Mouse (Mus musculus): Measurements from ENCODE around the gene Gcm1. TPM values are rescaled to one million over a fixed set of nuclear protein-coding genes. Genes with fewer than 3 reads are reported as not detected.

Gene Gcm1
- polyA plus RNA-seq, 2 experiments = not detected

- TF ChIP-seq CTCF (IDR thresholded peaks at IDR 0.05; ENCODE audit: low read depth) = no peak
- no peak for TF ChIP-seq EP300 (IDR thresholded peaks at IDR 0.05; ENCODE audit: low read depth)
- Histone ChIP-seq H3K36me3 (replicated peaks; ENCODE audit: control insufficient read depth, insufficient read depth, low read depth) (peaks cover 23% of the 10 kb centered on the region), H3K4me2 (ENCODE audit: low read depth) (peak overlapping the region; percentile 85), H3K27ac (peak overlapping the region; percentile 97), H3K27me3 (ENCODE audit: control insufficient read depth, insufficient read depth, low read length) (no peaks in the 10 kb centered on the region), H3K9me3 (ENCODE audit: control insufficient read depth, low read length) (no peaks in the 10 kb centered on the region), H3K4me1 (replicated peaks; ENCODE audit: control insufficient read depth in 2 of 2, insufficient read depth in 2 of 2, low read length in 1 of 2) (peaks cover 34 to 35% of the 10 kb centered on the region in 2 experiments), H3K9ac (replicated peaks) (peak overlapping the region; percentile 98), H3K4me3 (ENCODE audit: insufficient read depth in 1 of 2, low read depth in 2 of 2, low read length in 2 of 2) (peak overlapping the region; percentile 74 to 81)
- no peak for ATAC-seq (ENCODE audit: insufficient read depth)
- WGBS (ENCODE audit: insufficient replicate concordance) = 54% methylated on average over 4 of the region's 4 CpGs
- no peak for DNase-seq (ENCODE audit: low read depth in 3 of 3, low spot score in 3 of 3)
Observed at GRCm38 (mm10) chr9:78106821-78107220, 55.1 kb downstream of the Gcm1 start.

DNA sequence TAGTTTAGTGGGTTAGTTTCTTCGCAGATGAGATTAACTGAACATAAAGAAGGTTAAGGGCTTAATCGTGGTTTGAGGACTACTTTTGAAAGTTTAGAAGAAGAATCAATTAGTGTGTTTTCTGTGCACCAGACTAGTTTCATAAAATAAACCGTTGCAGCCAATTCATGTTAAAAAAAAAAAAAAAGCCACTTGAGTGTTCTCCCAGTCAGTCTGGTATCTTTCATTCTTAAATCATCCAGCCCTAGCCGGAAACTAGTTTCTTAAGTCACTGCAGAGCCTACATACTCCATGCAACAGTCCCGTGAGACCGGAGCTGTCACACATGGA, 55.8 kb downstream of the Gcm1 start:
- peaks cover 34 to 35% of the 10 kb centered on the region in 2 experiments for H3K4me1 ChIP-seq (replicated peaks; ENCODE audit: control insufficient read depth in 2 of 2, insufficient read depth in 2 of 2, low read length in 1 of 2)
- peak overlapping the region; percentile 98 for H3K9ac ChIP-seq (replicated peaks)
- ATAC-seq (ENCODE audit: insufficient read depth) (no peak; the same call in 1 of the 2 replicates), DNase-seq (ENCODE audit: low read depth in 3 of 3, low spot score in 3 of 3) (no peak)
- no peaks in the 10 kb centered on the region for H3K27me3 ChIP-seq (ENCODE audit: control insufficient read depth, insufficient read depth, low read length)
- no peaks in the 10 kb centered on the region for H3K9me3 ChIP-seq (ENCODE audit: control insufficient read depth, low read length)
- H3K27ac ChIP-seq = peak overlapping the region; percentile 97
- H3K4me3 ChIP-seq (ENCODE audit: insufficient read depth in 1 of 2, low read depth in 2 of 2, low read length in 2 of 2) = peak overlapping the region; percentile 74 to 81
- no peak for TF ChIP-seq CTCF (IDR thresholded peaks at IDR 0.05; ENCODE audit: low read depth)
- no peak for TF ChIP-seq EP300 (IDR thresholded peaks at IDR 0.05; ENCODE audit: low read depth)
- 11% methylated on average over 6 of the region's 6 CpGs for WGBS (ENCODE audit: insufficient replicate concordance)
- H3K36me3 ChIP-seq (replicated peaks; ENCODE audit: control insufficient read depth, insufficient read depth, low read depth) = peaks cover 20% of the 10 kb centered on the region
- H3K4me2 ChIP-seq (ENCODE audit: low read depth) = peak overlapping the region; percentile 85

DNA sequence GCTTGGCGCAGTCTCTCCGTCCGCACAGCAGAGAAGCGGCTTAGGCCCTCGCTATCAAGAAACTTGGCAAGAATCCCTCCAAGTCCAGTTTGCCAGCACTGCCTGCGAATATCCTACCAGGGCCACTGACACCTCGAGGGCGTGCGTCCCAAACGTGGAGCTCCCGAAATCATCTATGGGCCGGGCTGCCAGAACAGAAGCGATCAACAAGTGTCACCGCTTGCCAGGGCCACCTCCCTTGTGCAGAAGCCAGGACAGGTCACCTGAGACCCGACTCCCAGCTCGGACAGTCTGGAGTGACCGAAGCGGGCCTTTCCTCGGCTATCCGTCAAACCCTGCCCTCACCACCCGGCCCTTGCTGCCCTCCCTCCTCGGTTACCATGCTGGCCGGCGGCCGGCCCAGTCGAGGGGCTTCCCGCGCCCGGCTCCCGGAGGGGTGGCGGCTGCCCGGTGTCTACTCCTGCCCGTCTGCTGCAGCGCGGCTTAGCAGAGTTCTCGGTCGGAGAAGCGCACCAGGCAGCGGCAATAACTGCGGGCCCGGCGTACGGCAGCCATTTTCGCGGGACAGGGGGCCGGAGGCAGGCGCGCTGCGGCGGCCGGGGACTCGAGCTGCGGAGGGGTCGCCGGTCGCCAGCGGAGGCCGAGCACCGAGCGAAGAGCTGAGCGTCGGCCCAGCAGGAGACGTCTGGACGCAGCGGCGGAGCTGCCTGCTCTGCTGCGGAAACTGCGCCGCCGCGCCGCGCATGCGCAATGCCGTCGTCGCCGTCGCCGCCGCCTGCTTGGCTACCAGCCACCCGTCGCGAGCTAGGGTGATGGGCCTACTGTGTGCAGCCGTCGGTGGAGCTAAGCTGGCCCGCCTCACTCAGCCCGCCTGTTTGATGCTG, 56.4 kb downstream of the Gcm1 start:
- Histone ChIP-seq H3K36me3 (replicated peaks; ENCODE audit: control insufficient read depth, insufficient read depth, low read depth) (peaks cover 15% of the 10 kb centered on the region), H3K27me3 (ENCODE audit: control insufficient read depth, insufficient read depth, low read length) (no peaks in the 10 kb centered on the region), H3K9me3 (ENCODE audit: control insufficient read depth, low read length) (no peaks in the 10 kb centered on the region), H3K4me1 (replicated peaks; ENCODE audit: control insufficient read depth in 2 of 2, insufficient read depth in 2 of 2, low read length in 1 of 2) (peaks cover 35 to 38% of the 10 kb centered on the region in 2 experiments), H3K9ac (replicated peaks) (peak overlapping the region; percentile 98), H3K4me2 (ENCODE audit: low read depth) (peak overlapping the region; percentile 85), H3K4me3 (ENCODE audit: insufficient read depth in 1 of 2, low read depth in 2 of 2, low read length in 2 of 2) (peak overlapping the region; percentile 74 to 81), H3K27ac (peak overlapping the region; percentile 97)
- peak; percentile 81 for ATAC-seq (ENCODE audit: insufficient read depth)
- DNase-seq (ENCODE audit: low read depth in 3 of 3, low spot score in 3 of 3) = peak; percentile 73 to 76 (median 75)
- TF ChIP-seq CTCF (IDR thresholded peaks at IDR 0.05; ENCODE audit: low read depth) (no peak; the same call in 1 of the 2 replicates), EP300 (IDR thresholded peaks at IDR 0.05; ENCODE audit: low read depth) (no peak)
- under 1% methylated on average over 87 of the region's 88 CpGs for WGBS (ENCODE audit: insufficient replicate concordance)

DNA sequence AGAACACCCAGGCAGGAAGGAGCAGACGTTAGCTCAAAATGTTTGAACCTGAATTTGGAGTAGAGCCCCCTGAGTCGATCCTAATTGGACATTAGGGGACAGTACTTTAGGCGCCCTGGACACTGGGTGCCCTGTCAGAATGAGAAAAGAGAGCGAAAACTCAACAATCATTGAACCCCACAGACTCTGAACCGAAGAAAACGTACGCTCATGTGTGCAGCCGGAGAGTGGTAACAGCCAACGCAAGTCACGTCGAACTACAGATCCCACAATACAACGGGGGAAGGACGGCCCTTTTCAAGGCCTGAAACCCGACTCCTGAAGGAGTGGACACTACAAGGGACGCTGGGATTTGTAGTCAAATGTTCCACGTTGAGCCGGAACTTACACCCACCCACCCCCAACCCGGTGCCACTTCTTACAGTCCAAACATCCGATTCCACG, 57.1 kb downstream of the Gcm1 start, which contains the start of the genes Fbxo9 and Ick:
TSS of gene Fbxo9 (minus strand) at position 270 of the 444 bp plus-strand sequence.
TSS of gene Ick (plus strand) at position 397 of the 444 bp plus-strand sequence.
- H3K4me1 ChIP-seq (replicated peaks; ENCODE audit: control insufficient read depth in 2 of 2, insufficient read depth in 2 of 2, low read length in 1 of 2) = peaks cover 33 to 34% of the 10 kb centered on the region in 2 experiments
- DNase-seq (ENCODE audit: low read depth in 3 of 3, low spot score in 3 of 3) (peak; percentile 94 to 95 (median 95)), ATAC-seq (ENCODE audit: insufficient read depth) (peak; percentile 82)
- no peaks in the 10 kb centered on the region for H3K9me3 ChIP-seq (ENCODE audit: control insufficient read depth, low read length)
- WGBS (ENCODE audit: insufficient replicate concordance) = under 1% methylated on average over 20 of the region's 20 CpGs
- H3K27me3 ChIP-seq (ENCODE audit: control insufficient read depth, insufficient read depth, low read length) = no peaks in the 10 kb centered on the region
- peak within 1 kb of the TSS; percentile 85 for H3K4me2 ChIP-seq (ENCODE audit: low read depth)
- peaks cover 9% of the 10 kb centered on the region for H3K36me3 ChIP-seq (replicated peaks; ENCODE audit: control insufficient read depth, insufficient read depth, low read depth)
- H3K9ac ChIP-seq (replicated peaks) = peak within 1 kb of the TSS; percentile 98
- H3K4me3 ChIP-seq (ENCODE audit: insufficient read depth in 1 of 2, low read depth in 2 of 2, low read length in 2 of 2) = peak within 1 kb of the TSS; percentile 74 to 81
- H3K27ac ChIP-seq = peak within 1 kb of the TSS; percentile 97
- TF ChIP-seq EP300 (IDR thresholded peaks at IDR 0.05; ENCODE audit: low read depth) (no peak), CTCF (IDR thresholded peaks at IDR 0.05; ENCODE audit: low read depth) (no peak)

- DNase-seq (ENCODE audit: low read depth in 3 of 3, low spot score in 3 of 3) = peak in 2 of 3 experiments; percentile 50 to 60
- WGBS (ENCODE audit: insufficient replicate concordance) = 28% methylated on average over 5 of the region's 5 CpGs
- H3K4me2 ChIP-seq (ENCODE audit: low read depth) = peak overlapping the region; percentile 85
- H3K4me3 ChIP-seq (ENCODE audit: insufficient read depth in 1 of 2, low read depth in 2 of 2, low read length in 2 of 2) = peak overlapping the region; percentile 74 to 81; a peak in 3 of 4 replicates
- TF ChIP-seq EP300 (IDR thresholded peaks at IDR 0.05; ENCODE audit: low read depth) (no peak), CTCF (IDR thresholded peaks at IDR 0.05; ENCODE audit: low read depth) (peak; percentile 53)
- peaks cover 26% of the 10 kb centered on the region in 2 experiments for H3K4me1 ChIP-seq (replicated peaks; ENCODE audit: control insufficient read depth in 2 of 2, insufficient read depth in 2 of 2, low read length in 1 of 2)
- H3K36me3 ChIP-seq (replicated peaks; ENCODE audit: control insufficient read depth, insufficient read depth, low read depth) = peaks cover under 1% of the 10 kb centered on the region; the same call in 1 of the 2 replicates
- H3K9ac ChIP-seq (replicated peaks) = peak overlapping the region; percentile 98
- H3K27ac ChIP-seq = peak overlapping the region; percentile 97; the same call in 1 of the 2 replicates
- no peaks in the 10 kb centered on the region for H3K9me3 ChIP-seq (ENCODE audit: control insufficient read depth, low read length)
- ATAC-seq (ENCODE audit: insufficient read depth) = no peak
- no peaks in the 10 kb centered on the region for H3K27me3 ChIP-seq (ENCODE audit: control insufficient read depth, insufficient read depth, low read length)
Observed at GRCm38 (mm10) chr9:78109656-78110055, 57.9 kb downstream of the Gcm1 start.

All from liver, embryonic 14.5 days (tissue).